Mouse (Mus musculus) midbrain, embryonic 16.5 days (tissue): ENCODE measurements around the gene Kcnn1. TPM values are rescaled to one million over a fixed set of nuclear protein-coding genes. Genes with fewer than 3 reads are reported as not detected.

Experiments
- ATAC-seq: fragments of 200-750 bp; cut with Nextera tagmentation; 2 replicates; pipeline ENCODE4 v1.8.0; 2017; ENCODE audit warnings: moderate TSS enrichment
- H3K27ac ChIP-seq: fragments of 300-500 bp; sonication (generic); 2 replicates; pipeline ENCODE4 v1.5.1; 2014; ENCODE audit warnings: mild to moderate bottlenecking, low read length, mixed read lengths
- H3K27me3 ChIP-seq: fragments of 300-500 bp; sonication (generic); 2 replicates; pipeline ENCODE4 v1.6.1; 2014; ENCODE audit warnings: low read depth, low read length, mixed read lengths; ENCODE audit not compliant: control insufficient read depth, insufficient read depth
- H3K36me3 ChIP-seq: fragments of 300-500 bp; sonication (generic); 2 replicates; pipeline ENCODE4 v1.6.1; 2014; ENCODE audit warnings: mild to moderate bottlenecking, low read length, moderate library complexity, mixed read lengths; ENCODE audit not compliant: control insufficient read depth, insufficient read depth
- H3K4me1 ChIP-seq: fragments of 300-500 bp; sonication (generic); 2 replicates; pipeline ENCODE4 v1.6.1; 2014; ENCODE audit warnings: mild to moderate bottlenecking, low read length, mixed read lengths; ENCODE audit not compliant: control insufficient read depth, insufficient read depth
- H3K4me2 ChIP-seq: fragments of 300-500 bp; sonication (generic); 2 replicates; pipeline ENCODE4 v1.6.1; 2014; ENCODE audit warnings: mild to moderate bottlenecking, low read length, mixed read lengths
- H3K4me3 ChIP-seq: fragments of 300-500 bp; sonication (generic); 2 replicates; pipeline ENCODE4 v1.5.1; 2014; ENCODE audit warnings: low read depth, mild to moderate bottlenecking, low read length, moderate library complexity, mixed read lengths
- H3K9ac ChIP-seq: fragments of 300-500 bp; sonication (generic); 2 replicates; pipeline ENCODE4 v1.6.1; 2014; ENCODE audit warnings: low read depth, low read length, mixed read lengths
- H3K9me3 ChIP-seq: fragments of 300-500 bp; sonication (generic); replicated peaks from 2 replicates; pipeline ENCODE4 v1.6.1; 2014; ENCODE audit warnings: mild to moderate bottlenecking, low read length, mixed read lengths; ENCODE audit not compliant: control insufficient read depth, poor library complexity, severe bottlenecking
- WGBS: fragments of 180-500 bp; shearing (Covaris S2); extraction: QIAGEN DNeasy Blood & Tissue Kit; methylation state at CpG from one replicate; pipeline ENCODE4 v1.1.7; 2014; 5-methylcytosine and 5-hydroxymethylcytosine counted together
- polyA plus RNA-seq: library from polyadenylated mRNA; unstranded; fragments of >200 nt; fragmentation: Nextera tagmentation; extraction: Ambion mirVana; gene quantifications from 2 replicates; pipeline ENCODE4 v1.2.1, GENCODE M21; 2015

The Kcnn1 gene
- polyA plus RNA-seq, 1 experiment from 2014 or later, result 15.4 TPM

GRCm38 (mm10) chr8:70808239-70808638 lies 54.8 kb downstream of the Kcnn1 start, which contains the start of gene Il12rb1:
Il12rb1 (plus strand) TSS chr8:70808449.
- no peaks in the 10 kb centered on the region for H3K9me3 ChIP-seq
- H3K4me1 ChIP-seq, result peaks cover 10% of the 10 kb centered on the region
- H3K4me3 ChIP-seq, result no peak within 1 kb of the TSS
- no peak for ATAC-seq
- H3K27ac ChIP-seq, result no peak within 1 kb of the TSS
- H3K36me3 ChIP-seq, result no peaks in the 10 kb centered on the region
- H3K4me2 ChIP-seq, result no peak within 1 kb of the TSS
- H3K27me3 ChIP-seq, result peaks cover 19% of the 10 kb centered on the region
- no peak within 1 kb of the TSS for H3K9ac ChIP-seq
- WGBS, result 54% methylated on average over 5 of the region's 5 CpGs

GRCm38 (mm10) chr8:70807304-70807703 lies 55.8 kb downstream of the Kcnn1 start:
- 47% methylated on average over 1 of the region's 1 CpGs for WGBS
- Histone ChIP-seq H3K27me3 (peaks cover 21% of the 10 kb centered on the region), H3K36me3 (no peaks in the 10 kb centered on the region), H3K27ac (no peak overlapping the region), H3K4me1 (peaks cover 10% of the 10 kb centered on the region), H3K9ac (no peak overlapping the region), H3K4me3 (no peak overlapping the region), H3K9me3 (no peaks in the 10 kb centered on the region), H3K4me2 (no peak overlapping the region)
- no peak for ATAC-seq

- Histone ChIP-seq H3K27me3 (peaks cover 24% of the 10 kb centered on the region), H3K4me2 (no peak overlapping the region), H3K4me3 (no peak overlapping the region), H3K4me1 (peaks cover 10% of the 10 kb centered on the region), H3K9ac (no peak overlapping the region), H3K9me3 (no peaks in the 10 kb centered on the region), H3K36me3 (no peaks in the 10 kb centered on the region), H3K27ac (no peak overlapping the region)
- 83% methylated on average over 4 of the region's 4 CpGs for WGBS
- no peak for ATAC-seq
These were observed 56.5 kb downstream of the Kcnn1 start for GRCm38 (mm10) chr8:70806541-70806940.

- no peaks in the 10 kb centered on the region for H3K9me3 ChIP-seq
- no peaks in the 10 kb centered on the region for H3K36me3 ChIP-seq
- peak within 1 kb of the TSS; percentile 58 for H3K4me3 ChIP-seq
- H3K27ac ChIP-seq, result no peak within 1 kb of the TSS
- H3K27me3 ChIP-seq, result peaks cover 24% of the 10 kb centered on the region
- peak within 1 kb of the TSS; percentile 82 for H3K4me2 ChIP-seq
- peaks cover 10% of the 10 kb centered on the region for H3K4me1 ChIP-seq
- WGBS, result 1% methylated on average over 45 of the region's 45 CpGs
- peak within 1 kb of the TSS; percentile 61 for H3K9ac ChIP-seq
- ATAC-seq, result peak; percentile 89
These were observed 58.4 kb downstream of the Kcnn1 start, which contains the start of gene Mast3 for GRCm38 (mm10) chr8:70804481-70805206. Mast3 (minus strand) TSS chr8:70805054.

GRCm38 (mm10) chr8:70803761-70804480 lies 59.1 kb downstream of the Kcnn1 start:
- Histone ChIP-seq H3K27ac (no peak overlapping the region), H3K4me2 (peak overlapping the region; percentile 82), H3K4me1 (peaks cover 10% of the 10 kb centered on the region), H3K36me3 (no peaks in the 10 kb centered on the region), H3K9ac (peak overlapping the region; percentile 61), H3K9me3 (no peaks in the 10 kb centered on the region), H3K4me3 (peak overlapping the region; percentile 58), H3K27me3 (peaks cover 32% of the 10 kb centered on the region)
- no peak; the same call in 1 of the 2 replicates for ATAC-seq
- WGBS, result 1% methylated on average over 40 of the region's 47 CpGs

GRCm38 (mm10) chr8:70802786-70803510 lies 60.1 kb downstream of the Kcnn1 start:
- H3K36me3 ChIP-seq, result no peaks in the 10 kb centered on the region
- H3K4me1 ChIP-seq, result peaks cover 13% of the 10 kb centered on the region
- H3K27ac ChIP-seq, result no peak overlapping the region
- peaks cover 32% of the 10 kb centered on the region for H3K27me3 ChIP-seq
- no peak for ATAC-seq
- H3K4me2 ChIP-seq, result no peak overlapping the region
- no peaks in the 10 kb centered on the region for H3K9me3 ChIP-seq
- H3K9ac ChIP-seq, result no peak overlapping the region
- WGBS, result 76% methylated on average over 11 of the region's 11 CpGs
- H3K4me3 ChIP-seq, result no peak overlapping the region

- Histone ChIP-seq H3K4me3 (no peak overlapping the region), H3K4me1 (peaks cover 16% of the 10 kb centered on the region), H3K9ac (no peak overlapping the region), H3K27me3 (peaks cover 32% of the 10 kb centered on the region), H3K9me3 (no peaks in the 10 kb centered on the region), H3K36me3 (no peaks in the 10 kb centered on the region), H3K4me2 (no peak overlapping the region), H3K27ac (no peak overlapping the region)
- ATAC-seq, result no peak
- WGBS, result 74% methylated on average over 1 of the region's 1 CpGs
These were observed 61.2 kb downstream of the Kcnn1 start for GRCm38 (mm10) chr8:70801830-70802229.

GRCm38 (mm10) chr8:70801156-70801555 lies 61.9 kb downstream of the Kcnn1 start:
- H3K27me3 ChIP-seq, result peaks cover 28% of the 10 kb centered on the region
- H3K36me3 ChIP-seq, result no peaks in the 10 kb centered on the region
- no peak overlapping the region for H3K9ac ChIP-seq
- peaks cover 21% of the 10 kb centered on the region for H3K4me1 ChIP-seq
- no peak overlapping the region for H3K4me3 ChIP-seq
- ATAC-seq, result no peak
- no peaks in the 10 kb centered on the region for H3K9me3 ChIP-seq
- H3K27ac ChIP-seq, result no peak overlapping the region
- 42% methylated on average over 15 of the region's 15 CpGs for WGBS
- no peak overlapping the region for H3K4me2 ChIP-seq
